Mouse (Mus musculus) lung, adult 2 months (tissue): ENCODE data around the gene Polr2c. TPM values are rescaled to one million over a fixed set of nuclear protein-coding genes. Genes with fewer than 3 reads are reported as not detected.
"Not testable (repeated sequence)": the region's sequence is repeated elsewhere in the genome, so short reads cannot be mapped to it uniquely, and the experiment has no call there.

Experiments used
- DNase-seq: peaks from one replicate; pipeline ENCODE4 v3.0.0; 2022
- H3K4me1 ChIP-seq: fragments of 200-500 bp; 2 replicates; pipeline ENCODE4 v1.6.1; 2011; ENCODE audit warnings: low read length; ENCODE audit not compliant: control insufficient read depth, insufficient read depth
- H3K4me3 ChIP-seq: fragments of 200-500 bp; replicated peaks from 2 replicates; pipeline ENCODE3; 2011; ENCODE audit warnings: low read depth, mild to moderate bottlenecking, control low read depth, low read length; ENCODE audit errors: extremely low read depth
- CTCF ChIP-seq: fragments of 200-500 bp; IDR thresholded peaks from 2 replicates; pipeline ENCODE4 v1.5.1; 2011; ENCODE audit warnings: mild to moderate bottlenecking, low read length, control low read depth; ENCODE audit not compliant: insufficient read depth
- POLR2A ChIP-seq: fragments of 200-500 bp; IDR thresholded peaks from 2 replicates; pipeline ENCODE4 v1.6.1; 2011; ENCODE audit warnings: low read depth, mild to moderate bottlenecking, control low read depth, low read length, borderline replicate concordance; ENCODE audit errors: extremely low read depth
- WGBS: fragments of 180-500 bp; shearing (Covaris S2); methylation state at CpG from one replicate; pipeline ENCODE4 v1.1.7; 2018; 5-methylcytosine and 5-hydroxymethylcytosine counted together
- polyA plus RNA-seq: library from polyadenylated mRNA; depleted of rRNA; stranded (reverse); fragments of >200 nt; gene quantifications from 2 replicates; pipeline ENCODE4 v1.2.3, GENCODE M21; 2012

The Polr2c gene
- polyA plus RNA-seq, 1 experiment, result 105 TPM

DNA sequence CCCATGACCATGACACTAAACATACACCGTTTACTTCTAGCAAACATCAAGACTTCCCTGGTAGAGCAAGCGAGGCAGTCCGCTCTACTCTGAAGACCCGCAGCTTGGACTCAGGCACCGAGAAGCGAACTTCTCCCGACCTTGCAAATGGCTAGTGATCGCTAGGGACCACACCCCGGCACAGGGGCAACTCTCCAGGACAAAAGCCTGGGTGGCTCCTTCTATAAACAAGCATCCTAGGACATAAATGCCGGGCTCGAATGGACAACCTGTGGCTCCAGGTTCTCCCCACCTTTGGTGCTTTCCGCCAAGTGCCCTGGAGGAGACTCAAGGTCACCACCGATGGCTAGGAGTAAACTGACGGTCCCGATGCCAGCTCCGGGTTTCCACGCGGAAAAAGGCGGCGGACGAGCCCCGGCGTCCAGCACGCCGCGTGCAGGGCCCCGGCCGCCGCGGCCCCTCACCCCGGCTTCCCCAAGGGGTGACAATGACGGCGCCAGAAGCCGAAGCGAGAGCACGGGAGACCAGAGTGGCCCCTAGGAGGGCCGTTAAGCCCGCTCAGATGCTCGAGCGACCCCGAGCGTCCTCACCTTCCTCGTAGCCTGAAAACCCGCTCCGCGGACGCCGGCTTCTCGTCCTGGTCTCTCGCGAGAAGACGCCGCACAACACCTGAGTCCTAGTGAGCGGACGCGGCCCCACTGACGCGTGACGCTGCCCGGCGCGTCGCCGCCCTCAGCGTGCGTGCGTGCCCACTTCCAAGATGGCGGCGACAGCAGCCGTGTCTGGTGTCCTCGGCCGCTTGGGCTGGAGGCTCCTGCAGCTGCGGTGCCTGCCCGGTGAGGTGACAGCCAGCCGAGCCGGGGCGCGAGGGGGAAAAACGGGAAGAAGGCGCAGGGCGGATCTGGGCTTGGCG lies 19.3 kb upstream of the Polr2c start, which contains the start of the genes Coq9 and Ciapin1:
TSS of gene Coq9 (plus strand) at position 660 of the 913 bp plus-strand sequence.
TSS of gene Ciapin1 (minus strand) at position 697 of the 913 bp plus-strand sequence.
- H3K4me3 ChIP-seq, result peak within 1 kb of the TSS; percentile 82
- WGBS, result under 1% methylated on average over 82 of the region's 82 CpGs
- H3K4me1 ChIP-seq, result no peaks in the 10 kb centered on the region; the same call in 1 of the 2 replicates
- DNase-seq, result peak; percentile 92
- peak; percentile 84 for TF ChIP-seq POLR2A
- TF ChIP-seq CTCF, result no peak

DNA sequence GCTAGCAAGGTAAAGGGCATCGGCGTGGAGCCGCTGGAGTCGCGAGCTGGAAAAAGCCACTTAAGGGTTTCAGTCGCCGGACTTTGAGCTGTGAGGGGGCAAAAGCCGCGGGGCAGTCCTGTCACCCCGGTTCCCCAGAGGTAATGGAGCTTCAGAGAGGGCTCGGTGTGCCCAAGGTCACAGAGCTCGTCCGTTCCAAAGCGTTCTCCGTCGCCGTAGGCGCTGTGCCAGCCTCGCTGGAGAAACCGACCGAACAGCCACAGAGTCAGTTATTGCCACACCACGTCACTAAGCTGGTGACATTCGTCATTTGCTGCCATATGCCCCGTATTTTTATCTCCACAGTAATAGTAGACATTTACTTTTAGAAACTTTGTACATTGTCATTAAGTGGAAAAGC lies 18.6 kb upstream of the Polr2c start:
- WGBS, result under 1% methylated on average over 24 of the region's 24 CpGs
- Histone ChIP-seq H3K4me3 (peak overlapping the region; percentile 80), H3K4me1 (no peaks in the 10 kb centered on the region; the same call in 1 of the 2 replicates)
- peak; percentile 85 for DNase-seq
- TF ChIP-seq CTCF (no peak), POLR2A (peak; percentile 31; the same call in 1 of the 2 replicates)

DNA sequence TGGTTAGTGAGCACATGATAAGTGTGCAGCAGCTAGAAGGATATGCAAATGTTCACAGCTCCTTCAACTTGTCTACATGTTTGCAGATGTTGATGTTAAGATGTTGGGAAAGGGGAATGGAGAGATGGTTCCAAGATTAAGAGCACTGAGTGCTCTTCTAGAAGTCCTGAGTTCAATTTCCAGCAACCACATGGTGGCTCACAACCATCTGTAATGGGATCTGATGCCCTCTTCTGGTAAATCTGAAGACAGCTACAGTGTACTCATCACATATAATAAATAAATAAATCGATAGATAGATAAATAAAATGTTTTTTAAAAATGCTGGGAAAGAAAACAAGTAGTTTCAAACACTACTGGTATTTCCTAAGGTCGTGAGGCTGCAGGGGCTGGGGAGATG lies 16.1 kb upstream of the Polr2c start:
- Histone ChIP-seq H3K4me1 (no peaks in the 10 kb centered on the region; the same call in 1 of the 2 replicates), H3K4me3 (no peak overlapping the region)
- 39% methylated on average over 2 of the region's 2 CpGs for WGBS
- DNase-seq, result no peak
- TF ChIP-seq POLR2A (no peak), CTCF (no peak)

DNA sequence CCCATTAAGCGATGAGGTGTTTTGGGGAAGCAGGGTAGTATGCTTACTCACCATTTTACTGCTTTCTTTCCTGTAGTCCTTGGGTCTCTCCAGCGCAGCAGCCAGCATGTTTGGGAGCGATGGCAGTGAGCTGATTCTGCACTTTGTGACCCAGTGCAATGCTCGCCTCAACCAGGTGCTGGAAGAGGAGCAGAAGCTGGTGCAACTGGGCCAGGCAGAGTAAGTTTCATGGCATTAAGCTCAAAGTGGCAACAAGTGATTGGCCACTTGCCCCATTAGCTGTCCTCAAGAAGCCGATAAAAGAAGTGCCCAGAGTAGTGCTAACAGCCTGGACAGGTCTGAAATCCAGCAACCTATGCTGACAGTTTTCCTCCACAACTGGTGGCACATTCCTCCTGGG lies 7.2 kb upstream of the Polr2c start:
- WGBS, result 92% methylated on average over 5 of the region's 5 CpGs
- no peak for DNase-seq
- TF ChIP-seq POLR2A, result no peak
- TF ChIP-seq CTCF, result no peak
- H3K4me3 ChIP-seq, result no peak overlapping the region
- no peaks in the 10 kb centered on the region for H3K4me1 ChIP-seq

DNA sequence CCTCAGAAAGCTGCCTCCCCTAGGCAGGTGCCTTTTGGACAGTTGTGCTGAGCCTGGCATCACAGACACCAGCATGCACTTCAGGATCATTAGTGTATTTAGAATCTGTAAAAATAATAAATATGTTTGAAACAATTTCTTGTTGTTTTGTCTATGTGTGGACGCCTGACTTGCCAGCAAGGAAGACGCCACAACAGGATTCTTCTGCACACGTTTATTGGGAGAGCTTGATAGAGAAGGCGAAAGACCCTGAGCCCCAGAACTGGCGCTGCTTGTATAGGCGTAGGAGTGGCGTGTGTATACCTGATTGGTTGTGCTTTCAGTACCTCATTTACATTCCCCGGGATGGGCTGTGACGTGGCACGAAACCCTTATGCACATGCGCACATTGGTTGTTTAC lies 2.5 kb upstream of the Polr2c start:
- not testable (repeated sequence) for H3K4me1 ChIP-seq, DNase-seq, H3K4me3 ChIP-seq
- 89% methylated on average over 11 of the region's 11 CpGs for WGBS

DNA sequence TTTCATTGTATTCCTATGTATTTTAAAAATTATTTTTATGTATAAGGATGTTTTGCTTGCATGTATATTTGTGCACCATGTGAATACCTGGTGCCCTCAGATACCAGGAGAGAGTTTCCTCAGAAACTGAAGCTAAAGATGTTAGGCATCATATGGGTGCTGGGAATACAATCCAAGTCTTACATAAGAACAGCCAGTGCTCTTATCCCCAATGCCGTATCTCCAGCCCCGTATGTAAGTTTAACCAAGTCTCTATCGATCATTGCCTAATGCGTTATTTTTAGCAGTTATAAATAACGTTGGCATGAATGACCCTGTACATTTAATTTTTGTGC lies 272 bp upstream of the Polr2c start:
- 27% methylated on average over 5 of the region's 5 CpGs for WGBS
- TF ChIP-seq POLR2A (no peak), CTCF (no peak)
- no peak overlapping the region for H3K4me3 ChIP-seq
- no peaks in the 10 kb centered on the region for H3K4me1 ChIP-seq
- DNase-seq, result no peak

DNA sequence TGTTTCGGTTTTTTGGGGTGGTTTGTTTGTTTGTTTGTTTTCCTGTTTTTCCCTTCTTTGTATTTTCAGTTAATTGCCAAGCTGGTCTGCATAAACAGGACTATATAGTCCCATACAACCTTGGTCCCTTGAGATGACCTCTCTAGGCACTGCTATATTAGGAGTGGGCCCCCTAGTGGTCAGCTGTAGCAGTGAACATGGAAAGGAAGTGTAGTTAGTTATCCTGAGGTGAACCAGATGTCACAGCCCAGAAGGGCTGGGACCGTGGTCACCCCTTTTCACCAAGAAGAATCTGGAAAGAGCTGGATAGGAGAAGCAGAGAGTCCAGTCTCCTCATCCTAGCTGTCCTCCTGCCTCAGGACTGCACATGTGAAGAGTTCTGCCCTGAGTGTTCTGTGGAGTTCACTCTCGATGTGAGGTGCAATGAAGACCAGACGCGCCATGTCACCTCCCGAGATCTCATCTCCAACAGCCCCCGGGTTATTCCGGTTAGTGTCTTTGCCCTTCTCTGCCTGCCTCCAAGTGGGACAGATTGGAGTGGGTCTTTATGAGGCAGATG lies 4.2 kb downstream of the Polr2c start:
- Histone ChIP-seq H3K4me3 (no peak overlapping the region), H3K4me1 (no peaks in the 10 kb centered on the region)
- 71% methylated on average over 8 of the region's 8 CpGs for WGBS
- peak; percentile 58 for DNase-seq
- TF ChIP-seq CTCF, result peak; percentile 38
- no peak for TF ChIP-seq POLR2A

DNA sequence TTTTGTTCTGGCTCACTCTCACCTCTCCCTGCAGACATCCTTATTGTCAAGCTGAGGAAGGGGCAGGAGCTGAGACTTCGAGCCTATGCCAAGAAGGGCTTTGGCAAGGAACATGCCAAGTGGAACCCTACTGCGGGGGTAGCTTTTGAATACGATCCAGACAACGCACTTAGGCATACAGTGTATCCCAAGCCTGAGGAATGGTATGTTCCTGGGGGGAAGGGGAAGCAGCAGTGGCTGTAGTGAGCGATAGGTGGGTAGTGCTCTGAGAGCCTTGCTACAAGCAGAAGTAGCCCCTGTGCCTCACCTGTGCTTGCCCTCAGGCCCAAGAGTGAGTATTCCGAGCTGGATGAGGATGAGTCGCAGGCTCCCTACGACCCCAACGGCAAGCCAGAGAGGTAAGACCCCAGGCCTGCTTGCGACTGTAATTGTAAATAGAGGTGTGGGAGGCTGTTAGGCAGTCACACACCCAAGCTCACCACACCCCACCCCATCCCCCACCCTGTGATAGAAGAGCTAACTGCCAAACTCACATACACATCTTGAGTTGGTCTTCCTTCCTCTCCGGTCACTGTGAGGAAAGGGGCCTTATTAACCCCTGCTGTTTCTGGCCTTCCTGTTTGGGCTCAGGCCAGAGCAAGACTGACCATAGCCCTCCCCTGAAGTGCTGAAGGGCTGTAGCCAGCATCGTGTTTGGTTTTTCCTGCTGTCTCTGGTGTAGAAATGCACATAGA lies 5.4 kb downstream of the Polr2c start:
- no peak for DNase-seq
- no peaks in the 10 kb centered on the region for H3K4me1 ChIP-seq
- WGBS, result 62% methylated on average over 12 of the region's 12 CpGs
- H3K4me3 ChIP-seq, result no peak overlapping the region
- TF ChIP-seq CTCF (no peak), POLR2A (no peak)

DNA sequence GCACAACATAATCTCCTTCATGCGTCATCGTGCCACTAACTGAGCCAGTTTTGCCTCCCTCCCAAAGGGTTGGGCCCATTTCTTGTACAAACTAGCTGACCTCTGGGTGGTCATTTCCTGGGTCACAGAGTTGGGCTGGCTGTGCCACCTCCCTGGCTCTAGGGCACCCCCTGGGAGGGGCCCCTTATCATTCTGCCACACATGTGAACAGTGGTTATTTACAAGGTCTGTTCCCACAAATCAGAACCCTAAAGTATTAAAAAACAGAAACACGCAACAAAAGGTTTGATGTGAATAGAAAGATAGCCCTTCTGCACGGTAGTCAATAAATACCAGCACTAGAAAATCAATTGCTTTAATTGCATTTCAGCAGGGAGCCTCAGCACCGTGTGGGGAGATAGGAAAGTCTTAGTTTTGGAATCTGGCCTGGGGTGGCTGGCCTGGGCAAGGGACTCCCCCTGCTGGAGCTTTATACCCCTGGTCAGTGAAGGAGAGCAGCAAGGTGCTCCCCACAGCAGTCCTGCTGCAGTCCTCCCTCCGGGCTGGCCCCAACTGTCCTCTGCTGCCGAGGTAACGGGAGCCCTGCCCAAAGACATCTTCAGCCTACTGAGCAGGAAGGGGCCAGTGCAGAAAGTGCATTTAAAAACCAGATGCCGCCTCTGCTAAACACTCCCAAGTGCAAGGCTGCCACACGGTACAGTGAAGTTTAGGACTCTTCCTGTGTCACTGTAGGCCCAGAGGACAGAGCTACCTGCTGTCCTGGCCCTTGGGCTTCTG lies 6.8 kb downstream of the Polr2c start:
- DNase-seq, result no peak

More for the DNA sequence above, 6.8 kb downstream of the Polr2c start:
- Histone ChIP-seq H3K4me3 (no peak overlapping the region), H3K4me1 (no peaks in the 10 kb centered on the region)
- WGBS, result 56% methylated on average over 10 of the region's 10 CpGs
- no peak for TF ChIP-seq POLR2A
- no peak for TF ChIP-seq CTCF
